Mouse (Mus musculus): Measurements from ENCODE around the gene Ankrd34a.

DNA sequence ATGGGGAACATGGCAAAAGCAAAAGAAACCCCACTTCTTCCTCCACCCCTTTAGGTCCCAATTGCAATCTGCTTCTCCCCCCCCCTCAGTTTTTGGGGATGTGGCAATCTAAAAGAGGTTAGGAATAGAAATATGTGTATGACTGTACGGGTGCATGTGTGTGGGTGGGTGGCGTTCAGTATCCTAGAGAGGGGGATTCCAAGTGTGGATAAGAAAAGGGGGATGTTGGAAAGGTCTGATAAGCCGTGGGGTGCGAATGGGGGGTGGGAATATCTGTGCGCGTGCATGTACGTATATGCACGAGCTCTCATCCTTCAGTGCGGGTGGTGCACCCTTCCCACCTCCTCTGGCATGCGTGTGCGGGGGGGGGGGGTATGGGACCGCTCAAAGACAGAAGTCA lies 419 bp downstream of the Ankrd34a start:
- TF ChIP-seq CTCF (IDR thresholded peaks at IDR 0.05; ENCODE audit: control insufficient read depth, insufficient read depth, insufficient replicate concordance, low read depth, low read length) (no peak), POLR2A (IDR thresholded peaks at IDR 0.05; ENCODE audit: control insufficient read depth, low read depth, low read length) (no peak)
